Comparison of ENCODE assay signal across 12 mouse cellular contexts in the genomic region with DNA sequence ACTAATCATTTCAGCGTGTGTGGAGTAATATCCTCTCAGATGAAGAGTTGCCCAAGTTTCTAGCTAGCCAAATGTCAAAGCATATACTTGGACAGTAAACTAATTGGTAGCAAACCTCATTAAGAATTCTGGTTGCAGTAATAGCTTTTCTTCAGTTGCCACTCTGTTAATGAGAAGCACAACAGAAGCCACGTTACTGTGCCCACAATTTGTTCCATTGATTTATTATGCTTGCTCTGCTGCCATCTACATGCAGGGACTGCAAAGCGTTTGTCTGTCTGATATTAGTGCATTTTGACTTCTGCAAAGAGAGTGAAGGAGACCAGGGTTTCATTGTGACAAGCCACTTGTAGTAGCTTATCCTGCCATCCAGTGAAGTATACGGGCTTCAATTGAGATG. TPM values are rescaled to one million over a fixed set of nuclear protein-coding genes. Genes with fewer than 3 reads are reported as not detected.
A peak's percentile ranks its signal among the peaks of the same experiment; 100 is the strongest.
DNase-seq lines count a peak whose midpoint lies in the region; ATAC-seq lines count a peak whose summit lies in the region.
"Had no signal": no experiment of that assay in that cellular context is flagged by ENCODE, and none has a peak within 500 bp of the region (broad histone marks: within the 10 kb centered on the region; RNA-seq: fewer than 3 reads in every experiment).

No protein-coding gene starts in this region.

- no peaks in the 10 kb centered on the region for H3K36me3 ChIP-seq in midbrain, embryonic 16.5 days (ENCODE audit: control insufficient read depth, insufficient read depth, low read length)
- no peaks in the 10 kb centered on the region for H3K36me3 ChIP-seq in midbrain, embryonic 10.5 days
- H3K36me3 ChIP-seq in hindbrain, embryonic 16.5 days (ENCODE audit: control insufficient read depth, insufficient read depth, low read length) = no peaks in the 10 kb centered on the region
- H3K36me3 ChIP-seq: heart, embryonic 13.5 days; liver, embryonic 15.5 days; midbrain, embryonic 12.5 days had no signal

- no peak overlapping the region for H3K4me2 ChIP-seq in midbrain, embryonic 16.5 days (ENCODE audit: low read length)
- no peak overlapping the region for H3K4me2 ChIP-seq in hindbrain, embryonic 16.5 days (ENCODE audit: low read length)
- H3K4me2 ChIP-seq: heart, embryonic 13.5 days; liver, embryonic 15.5 days; midbrain, embryonic 12.5 days had no signal

- H3K27ac ChIP-seq in midbrain, embryonic 16.5 days (ENCODE audit: low read length) = no peak overlapping the region
- no peak overlapping the region for H3K27ac ChIP-seq in midbrain, embryonic 10.5 days (replicated peaks)
- H3K27ac ChIP-seq in hindbrain, embryonic 16.5 days (ENCODE audit: low read depth, low read length) = no peak overlapping the region
- H3K27ac ChIP-seq: heart, embryonic 13.5 days; liver, embryonic 15.5 days; midbrain, embryonic 12.5 days had no signal

- no peak for DNase-seq in frontal cortex, postnatal 14 days (ENCODE audit: low spot score in 2 of 2)
- DNase-seq in midbrain, embryonic 10.5 days (ENCODE audit: low spot score) = no peak
- peak; percentile 2 for DNase-seq in retina, postnatal 7 days (ENCODE audit: low read depth, low spot score)
- DNase-seq in heart, postnatal 36 days = no peak
- DNase-seq in adrenal gland, postnatal 4 days (ENCODE audit: low spot score in 2 of 2) = no peak

- H3K27me3 ChIP-seq in midbrain, embryonic 16.5 days (ENCODE audit: control insufficient read depth, insufficient read depth, low read depth, low read length) = no peaks in the 10 kb centered on the region
- no peaks in the 10 kb centered on the region for H3K27me3 ChIP-seq in midbrain, embryonic 10.5 days (ENCODE audit: low read depth, poor library complexity, severe bottlenecking)
- H3K27me3 ChIP-seq in hindbrain, embryonic 16.5 days (replicated peaks; ENCODE audit: control insufficient read depth, insufficient read depth, low read length) = no peaks in the 10 kb centered on the region
- H3K27me3 ChIP-seq: CH12.LX; heart, embryonic 13.5 days; liver, embryonic 15.5 days; midbrain, embryonic 12.5 days had no signal

- 49% methylated on average over 4 of the region's 4 CpGs for WGBS in midbrain, embryonic 16.5 days
- WGBS in midbrain, embryonic 10.5 days = 76% methylated on average over 4 of the region's 4 CpGs
- WGBS in hindbrain, embryonic 16.5 days = 41% methylated on average over 4 of the region's 4 CpGs

- ATAC-seq in frontal cortex, adult (ENCODE audit: low TSS enrichment) = peak; percentile 86
- ATAC-seq in midbrain, embryonic 16.5 days = peak; percentile 67; the same call in 1 of the 2 replicates
- peak; percentile 83 for ATAC-seq in hindbrain, embryonic 16.5 days

- H3K9ac ChIP-seq in midbrain, embryonic 16.5 days (ENCODE audit: low read depth, low read length) = no peak overlapping the region
- H3K9ac ChIP-seq in hindbrain, embryonic 16.5 days (ENCODE audit: low read depth, low read length) = no peak overlapping the region
- H3K9ac ChIP-seq: heart, embryonic 13.5 days; liver, embryonic 15.5 days; midbrain, embryonic 12.5 days had no signal

- no peak overlapping the region for H3K4me3 ChIP-seq in midbrain, embryonic 16.5 days (ENCODE audit: low read depth, low read length)
- no peak overlapping the region for H3K4me3 ChIP-seq in midbrain, embryonic 10.5 days
- H3K4me3 ChIP-seq in hindbrain, embryonic 16.5 days (ENCODE audit: low read length) = no peak overlapping the region
- H3K4me3 ChIP-seq: heart, embryonic 13.5 days; liver, embryonic 15.5 days; midbrain, embryonic 12.5 days had no signal

- H3K9me3 ChIP-seq in midbrain, embryonic 16.5 days (replicated peaks; ENCODE audit: control insufficient read depth, low read length, poor library complexity, severe bottlenecking) = no peaks in the 10 kb centered on the region
- no peaks in the 10 kb centered on the region for H3K9me3 ChIP-seq in midbrain, embryonic 10.5 days (replicated peaks)
- no peaks in the 10 kb centered on the region for H3K9me3 ChIP-seq in hindbrain, embryonic 16.5 days (ENCODE audit: control insufficient read depth, low read length)
- H3K9me3 ChIP-seq: heart, embryonic 13.5 days; liver, embryonic 15.5 days; midbrain, embryonic 12.5 days had no signal

- H3K4me1 ChIP-seq in midbrain, embryonic 16.5 days (ENCODE audit: control insufficient read depth, insufficient read depth, low read length) = no peaks in the 10 kb centered on the region
- no peaks in the 10 kb centered on the region for H3K4me1 ChIP-seq in midbrain, embryonic 10.5 days
- no peaks in the 10 kb centered on the region for H3K4me1 ChIP-seq in hindbrain, embryonic 16.5 days (ENCODE audit: control insufficient read depth, insufficient read depth, low read depth, low read length)
- H3K4me1 ChIP-seq: heart, embryonic 13.5 days; liver, embryonic 15.5 days; midbrain, embryonic 12.5 days had no signal

- intact Hi-C loops in heart, postnatal 36 days (cut with DNase I) = no loop called here

RNA-seq across cellular contexts. Expression of gene Gm5415, which starts 6.8 kb away (rescaled TPM):
- 0.50 and 0.87 TPM in 2 replicates for polyA plus RNA-seq in midbrain, embryonic 16.5 days (2015; fragmentation: Nextera tagmentation; extraction: Ambion mirVana)
- 0.06 and 0.10 TPM in 2 replicates for polyA plus RNA-seq in midbrain, embryonic 10.5 days (2016; fragmentation: Nextera tagmentation; extraction: Ambion mirVana)
- polyA plus RNA-seq in hindbrain, embryonic 16.5 days (2015; fragmentation: Nextera tagmentation; extraction: Ambion mirVana) = 0.49 and 0.60 TPM in 2 replicates
- total RNA-seq in heart, postnatal 36 days (2021) = not detected
- not detected for total RNA-seq in adrenal gland, postnatal 4 days (2021)
- total RNA-seq: CH12.LX had no signal
- polyA plus RNA-seq: liver, embryonic 15.5 days had no signal
